7 mouse cellular contexts compared by ENCODE assay signal in genomic region chr9:109930752-109931151, GRCm38 (mm10). TPM values are rescaled to one million over a fixed set of nuclear protein-coding genes. Genes with fewer than 3 reads are reported as not detected.
DNase-seq lines count a peak whose midpoint lies in the region; ATAC-seq and TF ChIP-seq lines count a peak whose summit lies in the region.

No protein-coding gene starts in this region.

- H3K9ac ChIP-seq in lung, embryonic 16.5 days (ENCODE audit: low read length), result peak overlapping the region; percentile 72
- peak overlapping the region; percentile 92; the same call in 1 of the 2 replicates for H3K9ac ChIP-seq in intestine, embryonic 16.5 days (ENCODE audit: low read depth, low read length)

- H3K4me3 ChIP-seq in lung, embryonic 16.5 days (ENCODE audit: low read length), result peak overlapping the region; percentile 77
- peak overlapping the region; percentile 26 for H3K4me3 ChIP-seq in embryonic fibroblast, embryonic 13.5 days (ENCODE audit: insufficient read depth, low read length)
- H3K4me3 ChIP-seq in intestine, embryonic 16.5 days (ENCODE audit: low read length), result peak overlapping the region; percentile 94
- peak overlapping the region; percentile 95; the same call in 1 of the 2 replicates for H3K4me3 ChIP-seq in olfactory bulb, adult 2 months (ENCODE audit: insufficient read depth, low read depth, low read length)

- no peak for ATAC-seq in lung, embryonic 16.5 days (ENCODE audit: low read depth)
- no peak for ATAC-seq in intestine, embryonic 16.5 days

- H3K4me1 ChIP-seq in lung, embryonic 16.5 days (replicated peaks; ENCODE audit: control insufficient read depth, insufficient read depth, low read length), result peaks cover 10% of the 10 kb centered on the region
- peaks cover 2% of the 10 kb centered on the region; the same call in 1 of the 2 replicates for H3K4me1 ChIP-seq in embryonic fibroblast, embryonic 13.5 days (ENCODE audit: control insufficient read depth, insufficient read depth, low read length)
- 0 out of 2 replicates have a peak, but pooled peaks cover 6% of the 10 kb centered on the region for H3K4me1 ChIP-seq in intestine, embryonic 16.5 days (ENCODE audit: control insufficient read depth, insufficient read depth, low read length)
- H3K4me1 ChIP-seq in olfactory bulb, adult 2 months (ENCODE audit: control insufficient read depth, insufficient read depth, low read length), result peaks cover 2% of the 10 kb centered on the region; the same call in 1 of the 2 replicates

- no peak for TF ChIP-seq CTCF in embryonic fibroblast, embryonic 13.5 days (IDR thresholded peaks at IDR 0.05; ENCODE audit: borderline replicate concordance, insufficient read depth, low read length)
- TF ChIP-seq CTCF in olfactory bulb, adult 2 months (IDR thresholded peaks at IDR 0.05; ENCODE audit: insufficient read depth, low read depth, low read length), result no peak

- peak overlapping the region; percentile 47 for H3K4me2 ChIP-seq in lung, embryonic 16.5 days (ENCODE audit: low read depth, low read length)
- peak overlapping the region; percentile 40 for H3K4me2 ChIP-seq in intestine, embryonic 16.5 days (ENCODE audit: low read depth, low read length)

- H3K27me3 ChIP-seq in lung, embryonic 16.5 days (ENCODE audit: control insufficient read depth, insufficient read depth, low read depth, low read length), result no peaks in the 10 kb centered on the region
- H3K27me3 ChIP-seq in intestine, embryonic 16.5 days (replicated peaks; ENCODE audit: control insufficient read depth, insufficient read depth, low read length), result no peaks in the 10 kb centered on the region

- no peaks in the 10 kb centered on the region for H3K36me3 ChIP-seq in lung, embryonic 16.5 days (ENCODE audit: control insufficient read depth, insufficient read depth, low read length)
- no peaks in the 10 kb centered on the region for H3K36me3 ChIP-seq in intestine, embryonic 16.5 days (ENCODE audit: control insufficient read depth, insufficient read depth, low read length)

- TF ChIP-seq POLR2A in embryonic fibroblast, embryonic 13.5 days (IDR thresholded peaks at IDR 0.05; ENCODE audit: low read depth, low read length), result no peak
- no peak for TF ChIP-seq POLR2A in olfactory bulb, adult 2 months (IDR thresholded peaks at IDR 0.05; ENCODE audit: insufficient read depth, low read depth, low read length)

- WGBS in lung, embryonic 16.5 days, result 51% methylated on average over 6 of the region's 6 CpGs
- WGBS in intestine, embryonic 16.5 days, result 67% methylated on average over 6 of the region's 6 CpGs
- 64% methylated on average over 6 of the region's 6 CpGs for WGBS in olfactory bulb, adult 2 months

- H3K9me3 ChIP-seq in lung, embryonic 16.5 days (ENCODE audit: control insufficient read depth, low read length), result no peaks in the 10 kb centered on the region
- no peaks in the 10 kb centered on the region for H3K9me3 ChIP-seq in intestine, embryonic 16.5 days (ENCODE audit: control insufficient read depth, low read length)

- H3K27ac ChIP-seq in lung, embryonic 16.5 days (ENCODE audit: low read length), result peak overlapping the region; percentile 97
- peak overlapping the region; percentile 44; the same call in 1 of the 2 replicates for H3K27ac ChIP-seq in embryonic fibroblast, embryonic 13.5 days (ENCODE audit: insufficient read depth, low read length)
- peak overlapping the region; percentile 98 for H3K27ac ChIP-seq in intestine, embryonic 16.5 days (ENCODE audit: low read length)
- H3K27ac ChIP-seq in olfactory bulb, adult 2 months (ENCODE audit: insufficient read depth, low read depth, low read length), result 0 out of 2 replicates have a peak overlapping the region, but pooled peaks have one; percentile 32

- DNase-seq in lung, postnatal 25 days (ENCODE audit: low spot score), result no peak
- DNase-seq in urinary bladder, postnatal 14 days (ENCODE audit: low spot score), result no peak
- DNase-seq in left cerebral cortex, adult 11 months (ENCODE audit: low spot score), result no peak

RNA-seq across cellular contexts. Expression of gene Map4, which starts 0.5 kb away (rescaled TPM):
- polyA plus RNA-seq in lung, embryonic 16.5 days (2015; fragmentation: Nextera tagmentation; extraction: Ambion mirVana), result 52.4 and 56.2 TPM in 2 replicates
- 220 and 222 TPM in 2 replicates for polyA plus RNA-seq in embryonic fibroblast, embryonic 13.5 days (2011; ENCODE audit: insufficient read length, low read depth, missing spikeins)
- 52.8 and 57.2 TPM in 2 replicates for polyA plus RNA-seq in intestine, embryonic 16.5 days (2015; fragmentation: Nextera tagmentation; extraction: Ambion mirVana)
- 93.0 and 647 TPM in 2 replicates for polyA plus RNA-seq in olfactory bulb, adult 2 months (2012; ENCODE audit: insufficient read depth, insufficient read length, low replicate concordance, missing spikeins)

RNA-seq across cellular contexts. Expression of gene Cdc25a, which starts 55.4 kb away (rescaled TPM):
- polyA plus RNA-seq in lung, embryonic 16.5 days (2015; fragmentation: Nextera tagmentation; extraction: Ambion mirVana), result 24.5 and 25.0 TPM in 2 replicates
- polyA plus RNA-seq in embryonic fibroblast, embryonic 13.5 days (2011; ENCODE audit: insufficient read length, low read depth, missing spikeins), result 19.6 and 21.9 TPM in 2 replicates
- 31.2 and 31.3 TPM in 2 replicates for polyA plus RNA-seq in intestine, embryonic 16.5 days (2015; fragmentation: Nextera tagmentation; extraction: Ambion mirVana)
- not detected in 2 replicates for polyA plus RNA-seq in olfactory bulb, adult 2 months (2012; ENCODE audit: insufficient read depth, insufficient read length, low replicate concordance, missing spikeins)

Comparison
In these comparisons a context has a peak if more than half of its experiments do, and no peak if none do; other contexts are left out.
1. H3K27ac ChIP-seq: peak in every context shown above with its lines; median percentile 98 in intestine, embryonic 16.5 days; 97 in lung, embryonic 16.5 days; 44 in embryonic fibroblast, embryonic 13.5 days; 32 in olfactory bulb, adult 2 months.
2. H3K4me3 ChIP-seq: peak in every context shown above with its lines; median percentile 95 in olfactory bulb, adult 2 months; 94 in intestine, embryonic 16.5 days; 77 in lung, embryonic 16.5 days; 26 in embryonic fibroblast, embryonic 13.5 days.
3. RNA of gene Cdc25a, which starts 55.4 kb away (polyA plus RNA-seq): 31.2 to 31.3 TPM in intestine, embryonic 16.5 days, 24.5 to 25.0 TPM in lung, embryonic 16.5 days and 19.6 to 21.9 TPM in embryonic fibroblast, embryonic 13.5 days; not detected in olfactory bulb, adult 2 months; every median in the first group is over 10 times any median in the second.